Mouse (Mus musculus) G1E (cell line): ENCODE results near the gene Rai14. TPM values are rescaled to one million over a fixed set of nuclear protein-coding genes. Genes with fewer than 3 reads are reported as not detected.

Source experiments
- ATAC-seq: 2 replicates; pipeline ENCODE4 v1.8.0; 2016; ENCODE audit warnings: mild to moderate bottlenecking; ENCODE audit not compliant: insufficient number of reproducible peaks, poor library complexity, low FRiP score, severe bottlenecking; ENCODE audit errors: extremely low read depth
- DNase-seq: peaks from one replicate; pipeline ENCODE4 v3.0.0; 2012; ENCODE audit warnings: low spot score
- H3K27me3 ChIP-seq: 2 replicates; pipeline ENCODE4 v1.6.1; 2012; ENCODE audit warnings: mild to moderate bottlenecking, low read length, inconsistent platforms; ENCODE audit not compliant: insufficient read depth
- H3K36me3 ChIP-seq: replicated peaks from 2 replicates; pipeline ENCODE3; 2012; ENCODE audit warnings: mild to moderate bottlenecking, inconsistent platforms
- H3K4me1 ChIP-seq: 2 replicates; pipeline ENCODE4 v1.6.1; 2012; ENCODE audit warnings: low read depth, low read length, inconsistent platforms, mixed read lengths; ENCODE audit not compliant: insufficient read depth
- H3K4me3 ChIP-seq: 2 replicates; pipeline ENCODE4 v1.5.1; 2012; ENCODE audit warnings: low read depth, mild to moderate bottlenecking, inconsistent platforms, low read length, moderate library complexity, mixed read lengths
- H3K9me3 ChIP-seq: replicated peaks from 2 replicates; pipeline ENCODE4 v1.6.1; 2012; ENCODE audit warnings: inconsistent platforms
- CTCF ChIP-seq: IDR thresholded peaks from 2 replicates; pipeline ENCODE4 v1.5.1; 2012; ENCODE audit warnings: low read depth, low read length, inconsistent platforms, mixed read lengths
- GATA1 ChIP-seq: IDR thresholded peaks from 2 replicates; pipeline ENCODE4 v1.6.1; 2012; ENCODE audit warnings: borderline replicate concordance, low read length, inconsistent platforms, mixed read lengths
- GATA2 ChIP-seq: IDR thresholded peaks from 2 replicates; pipeline ENCODE4 v1.6.1; 2012; ENCODE audit warnings: low read depth, low read length, inconsistent platforms, borderline replicate concordance
- POLR2AphosphoS5 ChIP-seq: IDR thresholded peaks from 2 replicates; pipeline ENCODE4 v1.6.1; 2012; ENCODE audit warnings: low read depth, low read length, inconsistent platforms; ENCODE audit not compliant: insufficient replicate concordance
- TAL1 ChIP-seq: conservative IDR thresholded peaks from 2 replicates; pipeline ENCODE4 v1.6.1; 2012; ENCODE audit warnings: low read depth, low read length, inconsistent platforms, mixed read lengths
- polyA plus RNA-seq: library from polyadenylated mRNA; stranded (reverse); fragments of >175 nt; gene quantifications from 2 replicates; pipeline ENCODE4 v1.2.3, GENCODE M21; 2012
- total RNA-seq, 2 experiments: library from RNA; stranded (forward) in 1 of 2; stranded (reverse) in 1 of 2; fragments of 200-1000 nt in 1 of 2; fragments of >200 nt in 1 of 2; fragmentation: Nextera tagmentation in 1 of 2; gene quantifications; 2 replicates each; pipeline ENCODE4 v1.2.3; 2014 to 2017

Rai14 gene
- total and polyA plus RNA-seq, 3 experiments = 0.60 TPM; not detected in 2

DNA sequence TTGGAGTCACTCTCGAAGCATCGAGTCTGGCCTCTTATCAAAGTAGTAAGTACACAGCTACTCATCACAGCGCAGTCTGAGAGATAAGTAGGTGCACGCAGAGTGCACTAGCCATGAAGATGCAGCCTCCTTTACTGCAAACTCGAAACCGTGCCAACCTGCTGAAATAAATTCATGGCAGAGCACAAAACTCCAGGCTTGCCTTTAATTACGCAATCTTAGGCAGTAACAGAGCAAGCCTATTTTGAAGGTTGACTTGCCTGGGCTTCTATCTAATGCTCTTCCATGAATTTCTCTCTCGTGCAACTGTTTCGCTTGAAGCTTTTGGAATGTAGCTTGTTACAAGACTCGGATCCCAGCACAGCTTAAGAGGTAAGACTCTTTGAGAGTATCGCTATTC, 25.1 kb downstream of the Rai14 start:
- no peaks in the 10 kb centered on the region for H3K36me3 ChIP-seq
- no peaks in the 10 kb centered on the region for H3K9me3 ChIP-seq
- H3K4me3 ChIP-seq = no peak overlapping the region
- TF ChIP-seq GATA1 = no peak
- TF ChIP-seq GATA2 = no peak
- TF ChIP-seq TAL1 = no peak
- TF ChIP-seq POLR2AphosphoS5 = no peak
- TF ChIP-seq CTCF = no peak
- ATAC-seq (no peak), DNase-seq (no peak)
- no peaks in the 10 kb centered on the region for H3K4me1 ChIP-seq
- no peaks in the 10 kb centered on the region for H3K27me3 ChIP-seq

- H3K4me1 ChIP-seq = no peaks in the 10 kb centered on the region
- H3K9me3 ChIP-seq = no peaks in the 10 kb centered on the region
- no peaks in the 10 kb centered on the region for H3K27me3 ChIP-seq
- DNase-seq = no peak
- ATAC-seq = no peak
- no peak overlapping the region for H3K4me3 ChIP-seq
- no peaks in the 10 kb centered on the region for H3K36me3 ChIP-seq
- TF ChIP-seq POLR2AphosphoS5 (no peak), GATA1 (no peak), GATA2 (no peak), CTCF (no peak), TAL1 (no peak)
These were observed 25.7 kb downstream of the Rai14 start for GRCm38 (mm10) chr15:10688686-10689085.

GRCm38 (mm10) chr15:10687365-10687764, 27.1 kb downstream of the Rai14 start:
- no peaks in the 10 kb centered on the region for H3K36me3 ChIP-seq
- H3K27me3 ChIP-seq = no peaks in the 10 kb centered on the region

DNA sequence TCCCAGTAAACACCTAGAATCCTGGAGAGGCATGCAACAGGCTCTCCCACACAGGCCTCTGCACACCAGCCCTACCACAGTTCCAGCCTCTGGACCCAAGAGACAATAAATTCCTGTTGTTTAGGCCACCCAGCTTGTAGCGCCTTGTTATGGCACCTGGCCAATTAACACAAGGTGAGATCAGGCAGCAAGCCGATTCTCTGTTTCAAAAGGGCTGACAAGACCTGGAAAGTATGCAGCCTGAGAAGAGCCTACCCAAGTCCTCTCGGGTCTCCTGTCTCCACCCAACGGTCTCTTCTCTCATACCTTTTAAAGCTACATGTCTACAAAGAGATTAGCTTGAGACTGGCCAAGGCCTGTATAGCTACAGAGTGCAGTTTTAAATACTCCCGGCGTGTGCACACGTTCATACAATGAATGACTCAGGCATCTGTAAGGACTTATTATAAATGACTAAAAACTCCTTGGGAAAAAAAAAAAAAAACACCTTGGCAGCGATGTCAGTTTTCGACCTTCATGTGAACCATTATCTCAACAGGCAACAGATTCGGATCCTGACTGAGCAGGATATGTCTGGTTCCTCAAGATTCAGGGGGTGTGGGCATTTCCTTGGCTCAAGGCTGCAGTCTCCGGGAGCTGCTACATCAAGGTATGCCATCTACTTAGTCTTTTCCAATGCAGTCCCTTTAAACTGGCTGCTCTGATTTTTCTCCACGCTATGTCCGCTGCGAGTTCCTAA, 28.6 kb downstream of the Rai14 start:
- no peak for TF ChIP-seq TAL1
- Histone ChIP-seq H3K27me3 (no peaks in the 10 kb centered on the region), H3K36me3 (no peaks in the 10 kb centered on the region), H3K4me3 (no peak overlapping the region), H3K9me3 (no peaks in the 10 kb centered on the region), H3K4me1 (no peaks in the 10 kb centered on the region)
- no peak for ATAC-seq
- DNase-seq = no peak

More at GRCm38 (mm10) chr15:10687365-10687764, 27.1 kb downstream of the Rai14 start:
- TF ChIP-seq CTCF = no peak
- TF ChIP-seq GATA1 = no peak
- TF ChIP-seq TAL1 = no peak
- no peak for TF ChIP-seq GATA2
- TF ChIP-seq POLR2AphosphoS5 = no peak
- ATAC-seq (no peak), DNase-seq (no peak)
- Histone ChIP-seq H3K4me3 (no peak overlapping the region), H3K9me3 (no peaks in the 10 kb centered on the region), H3K4me1 (no peaks in the 10 kb centered on the region)

DNA sequence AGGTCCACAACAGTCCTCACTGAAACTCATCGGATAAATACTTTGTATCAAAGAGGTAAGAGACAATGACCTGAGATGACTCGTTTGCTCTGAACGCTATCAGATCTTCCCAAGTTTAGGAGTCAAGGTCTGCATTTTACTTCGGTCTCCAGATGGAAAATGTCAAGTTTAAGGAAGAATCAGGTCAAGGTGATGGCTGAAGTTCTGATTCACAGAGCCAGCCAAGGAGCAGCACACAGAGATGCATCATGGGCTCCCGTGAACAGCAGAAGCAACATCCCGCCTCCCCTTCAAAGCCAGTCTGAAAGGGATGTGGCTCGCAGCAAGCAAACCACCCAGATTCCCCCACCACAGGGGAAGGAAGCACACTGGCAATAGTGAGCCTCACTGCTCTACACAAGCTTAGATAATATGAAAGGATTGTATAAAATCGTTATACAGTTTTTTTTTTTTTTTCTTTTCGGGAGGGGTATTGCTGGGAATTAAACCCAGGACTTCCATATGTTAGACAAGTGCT, 30.7 kb downstream of the Rai14 start:
- no peak for ATAC-seq
- H3K36me3 ChIP-seq = no peaks in the 10 kb centered on the region
- no peak for DNase-seq
- no peak for TF ChIP-seq GATA2
- no peak for TF ChIP-seq CTCF
- TF ChIP-seq POLR2AphosphoS5 = no peak
- TF ChIP-seq GATA1 = no peak
- TF ChIP-seq TAL1 = no peak
- H3K4me3 ChIP-seq = no peak overlapping the region
- no peaks in the 10 kb centered on the region for H3K4me1 ChIP-seq
- H3K27me3 ChIP-seq = no peaks in the 10 kb centered on the region
- H3K9me3 ChIP-seq = no peaks in the 10 kb centered on the region

DNA sequence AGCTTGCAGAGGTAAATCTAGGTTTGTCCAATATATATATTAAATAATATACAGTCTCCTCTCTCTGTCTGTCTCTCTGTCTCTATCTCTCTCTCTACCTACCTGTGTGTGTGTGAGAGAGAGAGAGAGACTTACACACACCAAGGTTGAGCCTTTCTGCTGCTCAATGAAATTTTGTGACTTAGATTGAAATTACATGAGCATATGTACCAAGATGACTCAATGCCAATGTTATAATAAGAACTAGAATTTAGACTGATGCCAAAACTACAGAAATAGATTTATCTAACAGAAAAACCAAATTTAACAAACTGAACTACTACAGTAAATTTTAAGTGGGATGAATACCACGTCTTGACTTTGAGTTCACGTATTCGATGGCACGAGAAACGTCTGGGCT, 33.9 kb downstream of the Rai14 start:
- no peaks in the 10 kb centered on the region for H3K36me3 ChIP-seq
- DNase-seq (no peak), ATAC-seq (no peak)
- no peak overlapping the region for H3K4me3 ChIP-seq
- no peaks in the 10 kb centered on the region for H3K4me1 ChIP-seq
- TF ChIP-seq CTCF (no peak), POLR2AphosphoS5 (no peak), GATA1 (no peak), TAL1 (no peak), GATA2 (no peak)
- no peaks in the 10 kb centered on the region for H3K9me3 ChIP-seq
- H3K27me3 ChIP-seq = no peaks in the 10 kb centered on the region
